In genomic region chr5:124843386-124843785, GRCm38 (mm10) we compare ENCODE assay signal across 10 mouse cellular contexts. TPM values are rescaled to one million over a fixed set of nuclear protein-coding genes. Genes with fewer than 3 reads are reported as not detected.
A peak's percentile ranks its signal among the peaks of the same experiment; 100 is the strongest.
DNase-seq lines count a peak whose midpoint lies in the region.
"Had no signal": no experiment of that assay in that cellular context is flagged by ENCODE, and none has a peak within 500 bp of the region (broad histone marks: within the 10 kb centered on the region; RNA-seq: fewer than 3 reads in every experiment).

No protein-coding gene starts in this region.

- peak; percentile 91 for DNase-seq in heart, adult 11 months
- no peak for DNase-seq in heart, postnatal 25 days (ENCODE audit: low spot score)
- DNase-seq in retina, embryonic 14.5 days (ENCODE audit: low spot score): peak; percentile 11
- no peak for DNase-seq in retina, postnatal 1 day
- DNase-seq in cerebellum, postnatal 14 days: peak; percentile 70 to 73
- DNase-seq in layer of hippocampus, adult 11-12 months (ENCODE audit: low spot score): no peak
- DNase-seq in urinary bladder, postnatal 14 days (ENCODE audit: low spot score): no peak
- DNase-seq in B cell, adult 2 months: no peak
- DNase-seq: lung, postnatal 36 days; right cerebral cortex, postnatal 25 days had no signal

- intact Hi-C loops in heart, postnatal 25 days (cut with DNase I): no loop called here

RNA-seq across cellular contexts. Expression of gene Ccdc92, which starts 18.8 kb away (rescaled TPM):
- 1 to 10 TPM in 1 of 2 experiments, under 1 TPM in 1; 0.98 to 1.1 TPM for total RNA-seq in heart, postnatal 25 days (2021)

RNA-seq across cellular contexts. Expression of gene Zfp664, which starts 19.1 kb away (rescaled TPM):
- 10 to 100 TPM; 39.2 to 46.1 TPM for total RNA-seq in heart, postnatal 25 days (2021)

Comparison
In these comparisons a context has a peak if more than half of its experiments do, and no peak if none do; other contexts are left out.
1. DNase-seq: peak in heart, adult 11 months (single experiment), retina, embryonic 14.5 days (single experiment) and cerebellum, postnatal 14 days (2 of 2); none in heart, postnatal 25 days (single experiment), retina, postnatal 1 day (single experiment), layer of hippocampus, adult 11-12 months (single experiment), urinary bladder, postnatal 14 days (single experiment) and B cell, adult 2 months (0 of 2).